Mouse (Mus musculus) embryonic facial prominence, embryonic 14.5 days (tissue): ENCODE measurements around the gene Dnaaf2. TPM values are rescaled to one million over a fixed set of nuclear protein-coding genes. Genes with fewer than 3 reads are reported as not detected.
"Not testable (repeated sequence)": the region's sequence is repeated elsewhere in the genome, so short reads cannot be mapped to it uniquely, and the experiment has no call there.

ENCODE experiments used
- ATAC-seq: fragments of 200-750 bp; cut with Nextera tagmentation; 2 replicates; pipeline ENCODE4 v1.8.0; 2017; ENCODE audit warnings: low read depth, moderate number of reproducible peaks, moderate TSS enrichment
- DNase-seq: peaks from one replicate; pipeline ENCODE4 v3.0.0-alpha.2; 2015; ENCODE audit warnings: low spot score
- H3K27ac ChIP-seq: fragments of 300-500 bp; sonication (generic); replicated peaks from 2 replicates; pipeline ENCODE4 v1.5.1; 2014; ENCODE audit warnings: low read depth, mild to moderate bottlenecking, low read length, moderate library complexity
- H3K27me3 ChIP-seq: fragments of 300-500 bp; sonication (generic); replicated peaks from 2 replicates; pipeline ENCODE4 v1.6.1; 2014; ENCODE audit warnings: low read length; ENCODE audit not compliant: control insufficient read depth, insufficient read depth
- H3K36me3 ChIP-seq: fragments of 300-500 bp; sonication (generic); 2 replicates; pipeline ENCODE4 v1.6.1; 2014; ENCODE audit warnings: low read length, mixed read lengths; ENCODE audit not compliant: control insufficient read depth, insufficient read depth
- H3K4me1 ChIP-seq: fragments of 300-500 bp; sonication (generic); 2 replicates; pipeline ENCODE4 v1.6.1; 2014; ENCODE audit warnings: antibody characterized with exemption, low read length; ENCODE audit not compliant: control insufficient read depth, insufficient read depth
- H3K4me2 ChIP-seq: fragments of 300-500 bp; sonication (generic); 2 replicates; pipeline ENCODE4 v1.6.1; 2014; ENCODE audit warnings: low read depth, mild to moderate bottlenecking, low read length, moderate library complexity, mixed read lengths
- H3K4me3 ChIP-seq: fragments of 300-500 bp; sonication (generic); 2 replicates; pipeline ENCODE4 v1.5.1; 2014; ENCODE audit warnings: low read depth, mild to moderate bottlenecking, low read length
- H3K9ac ChIP-seq: fragments of 300-500 bp; sonication (generic); 2 replicates; pipeline ENCODE4 v1.6.1; 2014; ENCODE audit warnings: low read depth, mild to moderate bottlenecking, low read length, moderate library complexity, mixed read lengths
- H3K9me3 ChIP-seq: fragments of 300-500 bp; sonication (generic); 2 replicates; pipeline ENCODE4 v1.6.1; 2016; ENCODE audit warnings: low read length; ENCODE audit not compliant: control insufficient read depth
- WGBS: fragments of 180-500 bp; shearing (Covaris S2); extraction: QIAGEN DNeasy Blood & Tissue Kit; methylation state at CpG from one replicate; pipeline ENCODE4 v1.1.7; 2014; 5-methylcytosine and 5-hydroxymethylcytosine counted together
- polyA plus RNA-seq: library from polyadenylated mRNA; unstranded; fragments of >200 nt; fragmentation: Nextera tagmentation; extraction: Ambion mirVana; gene quantifications from 2 replicates; pipeline ENCODE4 v1.2.1, GENCODE M21; 2014

Dnaaf2 gene
- polyA plus RNA-seq, 1 experiment from 2014 or later: 5.5 TPM

GRCm38 (mm10) chr12:69160677-69161076, 37.6 kb downstream of the Dnaaf2 start:
- 68% methylated on average over 2 of the region's 2 CpGs for WGBS
- H3K27me3 ChIP-seq, ATAC-seq: not testable (repeated sequence)

DNA sequence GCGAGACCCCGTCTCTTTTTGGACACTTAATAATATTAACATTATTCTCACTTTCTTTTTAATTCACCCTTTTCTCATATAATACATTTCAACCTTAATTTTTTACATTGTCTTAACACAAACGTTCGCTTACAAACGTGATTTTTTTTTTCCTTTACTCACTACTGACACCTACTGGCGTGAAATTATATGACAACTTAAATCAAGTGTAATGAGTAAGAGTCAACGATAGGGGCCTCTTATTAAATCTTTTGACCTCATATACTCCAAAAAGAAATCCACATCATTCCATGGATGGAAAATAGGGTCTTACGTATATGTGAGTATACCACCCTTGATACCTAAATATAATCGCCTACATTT, 38.7 kb downstream of the Dnaaf2 start:
- Histone ChIP-seq H3K27ac (no peak overlapping the region), H3K4me2 (peak overlapping the region; percentile 35), H3K9ac (no peak overlapping the region), H3K4me1 (0 out of 2 replicates have a peak, but pooled peaks cover 4% of the 10 kb centered on the region), H3K4me3 (peak overlapping the region; percentile 76), H3K36me3 (peaks cover 20% of the 10 kb centered on the region), H3K9me3 (no peaks in the 10 kb centered on the region), H3K27me3 (no peaks in the 10 kb centered on the region)
- WGBS: 5% methylated on average over 9 of the region's 9 CpGs
- peak; percentile 63 for DNase-seq
- ATAC-seq: no peak

More at GRCm38 (mm10) chr12:69160677-69161076, 37.6 kb downstream of the Dnaaf2 start:
- not testable (repeated sequence) for DNase-seq, H3K9me3 ChIP-seq, H3K9ac ChIP-seq, H3K27ac ChIP-seq, H3K4me1 ChIP-seq, H3K4me3 ChIP-seq, H3K4me2 ChIP-seq
- peaks cover 20% of the 10 kb centered on the region for H3K36me3 ChIP-seq

- under 1% methylated on average over 39 of the region's 68 CpGs for WGBS
- H3K4me2 ChIP-seq: peak within 1 kb of the TSS; percentile 80
- H3K4me1 ChIP-seq, H3K9me3 ChIP-seq, H3K27me3 ChIP-seq: not testable (repeated sequence)
- peak within 1 kb of the TSS; percentile 95 for H3K27ac ChIP-seq
- ATAC-seq (peak; percentile 99), DNase-seq (peak; percentile 100)
- H3K36me3 ChIP-seq: peaks cover 20% of the 10 kb centered on the region
- H3K9ac ChIP-seq: peak within 1 kb of the TSS; percentile 95
- peak within 1 kb of the TSS; percentile 76 for H3K4me3 ChIP-seq
Observed at GRCm38 (mm10) chr12:69158765-69159577, 39.3 kb downstream of the Dnaaf2 start, which contains the start of gene Rps29. Gene Rps29 (minus strand): TSS chr12:69159186.

- H3K27ac ChIP-seq: peak overlapping the region; percentile 95
- peak overlapping the region; percentile 76 for H3K4me3 ChIP-seq
- no peaks in the 10 kb centered on the region for H3K9me3 ChIP-seq
- 0 out of 2 replicates have a peak, but pooled peaks cover 4% of the 10 kb centered on the region for H3K4me1 ChIP-seq
- ATAC-seq: no peak; the same call in 1 of the 2 replicates
- peaks cover 20% of the 10 kb centered on the region for H3K36me3 ChIP-seq
- peak overlapping the region; percentile 95 for H3K9ac ChIP-seq
- under 1% methylated on average over 19 of the region's 19 CpGs for WGBS
- H3K4me2 ChIP-seq: peak overlapping the region; percentile 80
- no peaks in the 10 kb centered on the region for H3K27me3 ChIP-seq
- peak; percentile 26 for DNase-seq
Observed at GRCm38 (mm10) chr12:69158366-69158764, 39.9 kb downstream of the Dnaaf2 start.

GRCm38 (mm10) chr12:69157107-69157506, 41.1 kb downstream of the Dnaaf2 start:
- WGBS: 94% methylated on average over 2 of the region's 2 CpGs
- Histone ChIP-seq H3K4me3 (no peak overlapping the region), H3K27me3 (no peaks in the 10 kb centered on the region), H3K4me2 (no peak overlapping the region), H3K9me3 (no peaks in the 10 kb centered on the region), H3K9ac (no peak overlapping the region), H3K4me1 (0 out of 2 replicates have a peak, but pooled peaks cover 4% of the 10 kb centered on the region), H3K27ac (no peak overlapping the region), H3K36me3 (peaks cover 20% of the 10 kb centered on the region)
- DNase-seq (no peak), ATAC-seq (no peak)

DNA sequence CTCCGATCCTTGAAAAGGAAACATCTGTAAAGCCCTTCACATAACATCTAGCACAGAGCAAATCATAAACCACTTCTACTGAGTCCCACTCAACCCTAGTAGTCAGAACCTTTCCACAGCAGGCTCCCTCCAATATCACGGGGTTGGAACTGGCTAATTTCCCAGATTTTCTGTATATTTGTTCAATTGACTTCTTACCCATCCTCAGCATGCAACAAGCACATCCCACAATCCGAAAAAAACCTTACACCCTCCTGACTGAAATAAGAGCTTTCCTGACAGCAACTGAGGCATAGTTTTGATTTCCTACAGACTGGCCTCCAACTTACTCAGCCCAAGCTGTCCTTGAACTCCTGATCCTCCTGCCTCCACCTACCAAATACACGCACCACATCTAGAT, 41.8 kb downstream of the Dnaaf2 start:
- no peak overlapping the region for H3K27ac ChIP-seq
- no peak overlapping the region for H3K4me3 ChIP-seq
- no peak for ATAC-seq
- H3K27me3 ChIP-seq: no peaks in the 10 kb centered on the region
- no peak for DNase-seq
- peaks cover 20% of the 10 kb centered on the region for H3K36me3 ChIP-seq
- H3K4me1 ChIP-seq: 0 out of 2 replicates have a peak, but pooled peaks cover 4% of the 10 kb centered on the region
- no peaks in the 10 kb centered on the region for H3K9me3 ChIP-seq
- no peak overlapping the region for H3K9ac ChIP-seq
- 81% methylated on average over 4 of the region's 4 CpGs for whole genome bisulfite sequencing
- no peak overlapping the region for H3K4me2 ChIP-seq

DNA sequence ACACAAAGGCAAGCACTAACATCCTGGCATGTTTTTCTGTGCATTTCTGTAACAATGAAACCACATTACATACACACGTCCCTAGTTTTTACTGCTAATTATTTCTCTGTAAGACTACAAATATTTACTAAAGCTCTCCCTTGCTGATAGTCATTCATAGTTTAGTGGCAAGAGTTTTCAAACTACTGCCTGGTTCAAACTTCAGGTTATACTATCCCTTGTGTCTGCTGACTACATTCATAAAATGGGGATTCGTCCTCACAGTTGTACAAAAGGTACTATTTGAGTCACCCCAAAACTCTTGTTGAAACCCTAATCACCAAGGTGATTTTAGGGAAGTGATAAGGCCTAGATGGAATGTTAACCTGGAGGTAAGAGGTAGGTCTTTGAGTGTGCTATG, 42.3 kb downstream of the Dnaaf2 start:
- ATAC-seq (no peak), DNase-seq (no peak)
- Histone ChIP-seq H3K4me1 (0 out of 2 replicates have a peak, but pooled peaks cover 4% of the 10 kb centered on the region), H3K27ac (no peak overlapping the region), H3K4me3 (no peak overlapping the region), H3K4me2 (no peak overlapping the region), H3K9ac (no peak overlapping the region), H3K9me3 (no peaks in the 10 kb centered on the region), H3K27me3 (no peaks in the 10 kb centered on the region), H3K36me3 (peaks cover 20% of the 10 kb centered on the region)
- WGBS: 80% methylated on average over 2 of the region's 2 CpGs

- no peaks in the 10 kb centered on the region for H3K4me1 ChIP-seq
- no peak overlapping the region for H3K9ac ChIP-seq
- no peak overlapping the region for H3K4me3 ChIP-seq
- H3K9me3 ChIP-seq: no peaks in the 10 kb centered on the region
- no peak overlapping the region for H3K4me2 ChIP-seq
- ATAC-seq (no peak), DNase-seq (no peak)
- no peaks in the 10 kb centered on the region for H3K27me3 ChIP-seq
- no peaks in the 10 kb centered on the region for H3K36me3 ChIP-seq
- no peak overlapping the region for H3K27ac ChIP-seq
- WGBS: 79% methylated on average over 13 of the region's 13 CpGs
Observed at GRCm38 (mm10) chr12:69150049-69150448, 48.2 kb downstream of the Dnaaf2 start.
